Mouse (Mus musculus) cerebellum, adult 8-10 months (tissue): ENCODE measurements around the gene Mtcl1.

ENCODE experiments used
- DNase-seq: peaks from one replicate; pipeline ENCODE4 v3.0.0; 2022

Gene Mtcl1

DNA sequence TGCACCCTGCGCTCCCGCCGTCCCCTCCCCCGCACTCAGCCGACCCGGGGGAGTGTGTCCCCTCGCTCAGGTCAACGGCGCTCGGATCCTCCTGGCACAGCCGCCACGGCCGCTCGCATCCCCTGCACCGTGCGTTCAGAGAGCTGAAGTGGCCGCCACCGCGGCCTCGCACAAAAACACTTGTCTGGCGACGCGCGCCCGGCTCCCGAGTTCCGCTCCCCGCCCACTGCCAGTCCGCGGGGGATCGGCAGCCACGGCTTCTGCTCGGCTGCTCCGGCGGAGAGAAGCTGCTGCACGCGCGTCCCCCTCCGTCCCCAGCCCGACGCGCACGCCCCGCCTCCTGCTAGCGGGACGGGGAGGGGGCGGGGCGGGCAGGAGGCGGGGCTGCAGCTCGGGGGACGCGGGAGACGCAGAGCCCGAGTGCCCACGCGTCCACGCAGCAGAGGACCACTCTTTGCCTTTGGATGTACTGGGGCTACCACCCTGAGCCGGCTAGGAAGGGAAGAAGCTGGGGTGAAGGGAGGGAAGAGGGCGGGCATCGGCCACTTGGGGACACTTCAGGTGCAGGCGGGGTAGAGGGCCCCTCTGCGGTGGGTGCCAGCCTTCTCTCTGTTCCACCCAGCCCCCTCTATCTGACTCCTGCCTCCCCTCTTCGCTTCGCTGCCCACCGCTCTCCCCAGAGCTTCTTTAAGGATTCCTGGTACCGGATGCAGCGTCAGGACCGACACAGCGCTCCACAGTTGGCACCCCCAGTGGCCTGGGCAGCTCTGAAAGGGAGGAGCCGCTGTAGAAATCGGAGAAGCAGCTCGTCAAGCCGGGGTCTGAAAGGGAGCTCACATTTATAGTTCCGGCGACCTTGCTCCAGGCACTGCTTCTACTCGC is at the start of gene Mtcl1:
Gene Mtcl1 (minus strand): TSS at position 291 of the 882 bp plus-strand sequence.
- peak; percentile 89 for DNase-seq

GRCm38 (mm10) chr17:66498598-66498997 is 49.0 kb upstream of the Mtcl1 start:
- DNase-seq: no peak

DNA sequence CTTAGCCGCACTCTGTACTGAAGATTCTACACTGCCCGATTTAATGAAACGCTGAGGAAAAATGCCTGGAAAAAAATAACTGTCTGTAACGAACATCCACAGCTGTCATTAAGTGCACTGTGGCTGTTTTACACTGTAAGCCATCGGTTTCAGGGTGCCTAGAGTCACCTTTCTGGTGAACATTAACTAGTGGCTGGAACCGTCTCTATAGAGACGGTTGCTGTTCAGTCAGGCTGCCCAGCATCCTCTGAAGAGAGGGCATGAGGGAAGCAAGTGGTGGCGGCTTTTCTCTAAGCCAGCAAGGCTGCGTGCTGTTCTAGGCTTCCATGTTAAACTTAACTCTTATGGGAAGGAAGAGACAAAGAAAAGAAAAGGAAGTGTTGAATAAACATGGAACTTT is 47.0 kb upstream of the Mtcl1 start:
- no peak for DNase-seq

DNA sequence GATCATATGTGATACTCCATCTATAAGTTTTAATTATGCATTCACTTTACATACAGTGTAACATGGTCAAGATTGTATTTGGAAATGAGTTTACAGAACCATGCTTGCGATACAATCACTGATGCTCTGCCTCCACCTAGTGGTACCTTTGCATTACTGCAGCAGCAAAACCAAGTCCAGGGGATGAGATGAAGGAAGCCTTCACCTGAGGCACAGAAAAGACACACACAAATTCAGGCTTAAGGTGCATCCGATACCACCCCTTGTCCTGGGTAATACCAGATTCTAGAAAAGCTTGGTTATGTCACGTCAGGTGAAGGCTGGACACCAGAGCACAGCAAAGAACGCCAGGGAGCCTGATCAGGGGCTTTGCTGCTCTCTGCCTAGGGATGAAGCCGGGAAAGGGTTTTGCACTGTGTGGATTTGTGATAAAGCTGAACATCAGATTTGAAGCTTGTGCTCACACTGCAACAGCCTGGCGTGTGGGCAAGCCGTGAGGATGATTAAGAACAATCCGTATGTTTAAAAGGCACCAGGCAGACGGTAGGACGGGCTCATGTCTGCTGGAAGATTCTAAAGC is 40.6 kb upstream of the Mtcl1 start:
- peak; percentile 65 for DNase-seq

- no peak for DNase-seq
Observed at GRCm38 (mm10) chr17:66486576-66486975, 37.0 kb upstream of the Mtcl1 start.

- peak; percentile 89 for DNase-seq
Observed at GRCm38 (mm10) chr17:66485742-66486141, 36.2 kb upstream of the Mtcl1 start.

GRCm38 (mm10) chr17:66484965-66485364 is 35.4 kb upstream of the Mtcl1 start:
- no peak for DNase-seq

DNA sequence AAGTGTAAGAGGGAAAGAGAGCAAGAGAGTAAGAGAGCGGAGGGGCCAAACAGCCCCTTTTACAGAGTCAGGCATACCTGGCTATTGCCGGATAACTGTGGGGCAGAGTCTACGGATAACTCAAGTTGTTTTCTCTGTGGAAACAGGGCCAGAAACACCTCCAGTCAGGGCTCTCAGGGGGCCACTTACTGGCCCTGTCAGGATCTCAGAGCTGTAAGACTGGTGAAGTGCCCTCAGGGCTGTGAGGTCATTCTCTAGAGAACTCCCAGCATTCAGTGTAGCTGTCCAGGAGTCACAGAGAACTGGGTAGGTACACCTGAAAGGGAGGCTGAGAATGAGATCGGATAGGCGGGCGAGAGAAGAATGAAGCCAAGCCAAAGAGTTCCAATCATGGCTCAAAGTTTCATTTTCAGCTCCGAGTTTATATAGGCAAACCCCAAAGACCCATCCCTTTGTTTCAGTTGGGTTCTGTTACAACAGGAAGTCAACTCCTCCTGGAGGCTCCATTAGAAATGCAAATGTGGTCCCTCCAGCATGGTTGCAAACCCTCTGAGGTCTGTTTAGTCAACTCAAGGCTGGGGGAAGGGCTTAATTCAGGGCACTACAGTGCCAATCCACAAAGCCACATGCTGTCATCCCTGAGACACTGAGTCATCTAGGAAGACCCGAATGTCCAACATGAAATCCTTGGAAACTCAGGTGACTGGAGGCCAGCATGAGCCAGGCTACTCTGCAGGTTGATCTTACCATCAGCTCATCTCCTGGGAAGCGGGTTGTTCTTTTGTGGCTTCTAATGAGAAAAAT is 34.3 kb upstream of the Mtcl1 start:
- no peak for DNase-seq

- DNase-seq: no peak
Observed at GRCm38 (mm10) chr17:66481295-66481694, 31.7 kb upstream of the Mtcl1 start.

GRCm38 (mm10) chr17:66480491-66481278 is 31.1 kb upstream of the Mtcl1 start:
- no peak for DNase-seq

GRCm38 (mm10) chr17:66479813-66480490 is 30.4 kb upstream of the Mtcl1 start:
- no peak for DNase-seq

DNA sequence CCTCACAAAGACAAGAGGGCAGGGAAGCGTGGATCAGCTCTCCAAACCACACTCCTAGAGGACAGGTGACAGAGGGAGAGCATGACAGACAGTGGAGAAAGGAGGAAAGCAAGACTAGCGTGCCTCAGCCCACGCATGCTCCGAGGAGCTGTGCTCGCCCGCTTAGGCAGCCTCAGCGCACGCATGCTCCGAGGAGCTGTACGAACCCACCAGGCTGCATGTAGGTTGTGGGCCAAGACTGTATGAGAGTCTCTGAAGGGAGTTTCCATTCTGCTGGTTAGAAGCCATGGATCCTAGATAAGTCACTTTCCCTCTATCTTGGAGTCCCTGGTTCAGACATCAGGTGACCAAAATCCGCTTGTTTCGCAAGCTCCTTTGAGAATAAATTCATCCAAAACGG is 29.8 kb upstream of the Mtcl1 start:
- DNase-seq: no peak

- no peak for DNase-seq
Observed at GRCm38 (mm10) chr17:66473205-66473604, 23.7 kb upstream of the Mtcl1 start.

DNA sequence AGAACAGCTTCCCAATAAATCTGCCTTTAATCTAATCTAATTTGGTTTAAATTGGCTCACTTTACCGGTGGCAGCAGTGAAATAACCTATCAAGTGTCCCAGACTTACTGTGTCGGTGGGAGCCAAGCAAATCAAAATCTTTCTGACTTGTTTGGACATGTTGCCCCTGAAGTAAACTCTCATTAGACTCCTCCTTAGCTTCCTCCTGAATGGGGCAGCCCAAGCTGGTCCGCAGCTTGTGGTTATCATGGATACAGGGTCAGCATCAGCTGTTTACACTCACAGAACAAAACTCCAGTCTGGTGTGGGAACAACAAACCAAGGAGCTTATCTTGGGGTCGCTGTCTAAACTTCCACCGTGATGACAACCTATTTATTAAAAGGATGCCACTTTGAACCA is 22.2 kb upstream of the Mtcl1 start:
- no peak for DNase-seq

DNA sequence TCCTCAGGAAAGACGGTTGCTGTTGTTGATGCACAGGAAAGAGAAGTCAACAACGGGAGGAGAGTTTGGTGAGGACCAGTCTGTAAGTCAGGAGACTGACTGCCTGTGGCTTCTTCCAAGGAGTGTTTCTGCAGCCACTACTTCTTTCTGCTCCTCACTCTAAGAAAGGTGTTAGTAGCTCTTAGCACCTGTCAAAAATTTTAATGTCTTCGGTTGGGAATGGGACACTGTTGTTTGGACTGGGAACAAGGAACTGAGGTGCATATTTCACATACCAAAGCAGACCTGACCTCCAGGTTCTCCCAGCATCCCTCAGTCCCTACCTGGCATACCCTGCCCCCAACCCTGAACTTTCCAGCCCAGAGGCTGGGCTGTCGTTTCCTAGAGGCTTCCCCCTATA is 21.7 kb upstream of the Mtcl1 start:
- no peak for DNase-seq

DNA sequence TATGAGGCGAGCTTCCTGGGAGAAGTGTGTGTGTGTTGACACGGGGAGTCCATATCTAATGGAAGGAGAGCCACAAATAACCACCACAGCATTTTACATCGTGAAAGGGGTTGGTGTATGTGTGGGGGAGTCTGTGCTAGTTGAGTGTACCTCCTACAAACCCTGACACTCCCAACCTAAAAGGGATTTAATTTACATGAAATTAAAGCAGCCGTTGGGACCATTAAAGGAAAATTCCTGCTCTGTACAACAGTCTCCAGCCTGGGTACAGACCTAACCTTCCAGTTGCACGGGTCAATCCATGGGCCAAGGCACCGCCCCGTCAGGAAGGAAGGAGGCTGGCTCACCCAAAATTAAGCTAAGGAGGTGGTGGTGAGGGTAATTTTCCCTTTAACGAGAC is 20.5 kb upstream of the Mtcl1 start:
- no peak for DNase-seq

DNA sequence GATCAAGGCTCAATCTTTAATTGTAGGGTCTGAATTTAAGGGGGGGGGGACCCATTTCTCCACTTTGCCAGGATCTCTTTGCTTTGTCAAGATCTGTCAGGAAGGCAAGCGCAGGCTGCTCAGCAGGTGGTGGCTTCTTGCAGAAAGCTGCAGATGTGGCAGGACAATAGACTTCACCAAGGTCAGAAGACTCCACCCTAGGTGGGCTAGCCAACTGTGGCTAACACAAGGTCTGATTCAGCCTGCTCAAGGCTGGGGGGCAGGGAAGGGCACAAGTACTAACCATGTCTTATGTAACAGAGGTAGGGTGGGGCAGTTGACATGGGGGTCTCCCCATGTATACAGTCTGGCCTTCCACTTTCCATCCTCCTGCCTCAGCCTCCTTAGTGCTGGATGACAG is 7.7 kb upstream of the Mtcl1 start:
- no peak for DNase-seq

- DNase-seq: peak; percentile 94
Observed at GRCm38 (mm10) chr17:66451143-66451542, 1.6 kb upstream of the Mtcl1 start.

DNA sequence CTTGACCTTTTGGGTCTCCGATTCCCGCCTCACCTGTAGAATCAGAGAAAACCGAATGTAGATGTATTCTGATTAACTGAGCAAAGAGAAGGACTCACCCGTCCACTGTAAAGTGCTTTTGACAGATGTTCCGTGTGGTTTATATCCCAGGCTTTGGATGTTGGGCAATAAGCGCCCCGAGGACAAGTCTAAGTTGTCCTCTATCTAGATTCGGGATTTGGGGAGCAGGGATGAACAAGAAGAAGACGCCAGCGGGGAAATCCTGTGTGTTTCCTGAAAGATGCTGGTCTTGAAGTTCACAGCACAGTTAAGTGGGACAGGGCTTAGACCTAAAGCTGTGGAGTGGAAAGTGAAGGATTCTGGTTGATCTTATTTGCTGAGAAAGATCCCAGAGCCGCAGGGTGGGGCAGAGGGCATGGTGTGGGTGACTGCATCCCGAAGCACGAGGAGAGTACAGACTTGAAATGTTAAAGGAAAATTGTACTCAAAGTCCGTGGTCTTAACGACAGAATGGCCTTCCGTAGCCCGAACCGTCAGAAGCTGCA is 1.0 kb upstream of the Mtcl1 start:
- DNase-seq: no peak

GRCm38 (mm10) chr17:66448421-66449405 is 837 bp downstream of the Mtcl1 start:
- peak; percentile 60 for DNase-seq

DNA sequence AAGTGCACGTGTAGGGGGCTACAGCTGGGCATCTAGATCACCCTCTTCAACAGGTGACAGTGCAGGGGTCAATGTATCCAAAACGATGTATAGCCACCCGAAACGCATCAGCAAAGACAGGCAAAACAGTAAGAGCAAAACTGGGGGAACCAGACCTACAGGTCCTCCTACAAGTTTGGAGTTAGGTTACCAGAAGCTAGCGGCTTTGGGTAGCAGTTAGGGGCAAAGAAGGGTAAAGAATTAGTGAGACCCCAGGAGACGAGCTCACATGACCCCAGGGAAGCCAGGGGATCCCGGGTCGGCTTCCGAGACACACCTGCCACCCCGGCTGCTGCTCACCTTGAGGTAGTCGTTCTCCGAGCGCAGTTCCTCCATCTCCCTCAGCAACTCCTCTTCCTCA is 1.6 kb downstream of the Mtcl1 start:
- DNase-seq: no peak
